Mouse (Mus musculus) erythroblast, embryonic 14.5 days (primary cell): ENCODE measurements around the gene Zc3h7b.

ENCODE experiments used
- GATA1 ChIP-seq: IDR thresholded peaks from 2 replicates; pipeline ENCODE4 v1.6.1; 2012; ENCODE audit warnings: low read length, inconsistent platforms, mixed read lengths
- TAL1 ChIP-seq: IDR thresholded peaks from 3 replicates; pipeline ENCODE4 v1.6.1; 2012; ENCODE audit warnings: low read length, inconsistent platforms, mixed read lengths

GRCm38 (mm10) chr15:81729792-81730635 lies 14.8 kb upstream of the Zc3h7b start:
- no peak for TF ChIP-seq GATA1
- TF ChIP-seq TAL1: no peak
